Mouse (Mus musculus) CH12.LX (cell line): ENCODE data around the gene Nudt15.

Experiments
- CHD1 ChIP-seq: IDR thresholded peaks from 2 replicates; pipeline ENCODE4 v1.6.1; 2012; ENCODE audit warnings: low read depth, low read length, improper control_type of control experiment, inconsistent platforms
- CTCF ChIP-seq, 2 experiments: IDR thresholded peaks in 1 of 2; conservative IDR thresholded peaks in 1 of 2; 2 replicates each; pipeline ENCODE4 v1.5.1; 2011 to 2012; ENCODE audit warnings: low read depth in 2 of 2, low read length in 2 of 2, improper control_type of control experiment in 1 of 2, inconsistent platforms in 1 of 2, mild to moderate bottlenecking in 1 of 2, moderate library complexity in 1 of 2
- EP300 ChIP-seq: IDR thresholded peaks from 2 replicates; pipeline ENCODE4 v1.6.1; 2011; ENCODE audit warnings: low read length, improper control_type of control experiment
- MYC ChIP-seq: IDR thresholded peaks from 2 replicates; pipeline ENCODE4 v1.6.1; 2011; ENCODE audit warnings: low read depth, mild to moderate bottlenecking, improper control_type of control experiment, low read length
- PAX5 ChIP-seq: IDR thresholded peaks from 2 replicates; pipeline ENCODE4 v1.6.1; 2012; ENCODE audit warnings: low read length, inconsistent platforms, mixed read lengths
- POLR2A ChIP-seq: IDR thresholded peaks from 2 replicates; pipeline ENCODE4 v1.6.1; 2011; ENCODE audit warnings: low read depth, mild to moderate bottlenecking, improper control_type of control experiment, low read length
- SIN3A ChIP-seq: IDR thresholded peaks from 2 replicates; pipeline ENCODE4 v1.6.1; 2012; ENCODE audit warnings: low read length, improper control_type of control experiment, inconsistent platforms

DNA sequence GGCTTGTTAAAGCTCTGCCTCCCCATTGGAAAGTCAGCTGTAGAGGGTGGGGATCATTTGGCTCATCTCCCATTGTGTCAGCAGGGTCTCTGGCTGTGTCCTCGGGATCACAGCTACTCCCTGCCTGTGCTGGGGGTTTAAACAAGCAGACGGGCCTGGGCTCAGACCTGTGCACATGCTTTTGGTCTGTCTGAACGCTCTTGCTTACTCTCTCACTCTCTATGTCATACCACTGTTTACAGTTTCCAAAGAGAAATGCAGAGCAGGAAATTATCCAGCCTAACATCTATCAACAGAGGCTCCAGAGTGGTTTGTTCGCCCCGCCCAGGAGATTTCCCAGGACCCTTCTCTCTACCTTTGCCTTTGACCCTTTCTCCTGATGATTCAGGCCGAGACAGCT, 46.3 kb downstream of the Nudt15 start:
- TF ChIP-seq EP300 (no peak), SIN3A (no peak), PAX5 (no peak), MYC (no peak), POLR2A (no peak), CTCF (conservative IDR thresholded peaks at IDR 0.05 in 1 of 2, IDR thresholded peaks at IDR 0.05 in 1 of 2; ENCODE audit: low read depth in 2 of 2, low read length in 2 of 2) (no peak), CHD1 (no peak)
